Mouse (Mus musculus) fat pad, adult 2 months (tissue): ENCODE results near the gene Nsun3.
"Not testable (repeated sequence)": the region's sequence is repeated elsewhere in the genome, so short reads cannot be mapped to it uniquely, and the experiment has no call there.

Experiments used
- DNase-seq: peaks from one replicate; pipeline ENCODE4 v3.0.0-alpha.2; 2011; ENCODE audit warnings: low read depth, low spot score; ENCODE audit errors: extremely low read depth

The Nsun3 gene

GRCm38 (mm10) chr16:62753597-62753996 is 33.0 kb downstream of the Nsun3 start:
- DNase-seq = no peak

- no peak for DNase-seq
Observed at GRCm38 (mm10) chr16:62753079-62753478, 33.5 kb downstream of the Nsun3 start.

- no peak for DNase-seq
Observed at GRCm38 (mm10) chr16:62745875-62746274, 40.7 kb downstream of the Nsun3 start.

- DNase-seq = no peak
Observed at GRCm38 (mm10) chr16:62734359-62734758, 52.3 kb downstream of the Nsun3 start.

GRCm38 (mm10) chr16:62730291-62730690 is 56.3 kb downstream of the Nsun3 start:
- DNase-seq = no peak

- DNase-seq = no peak
Observed at GRCm38 (mm10) chr16:62729846-62730245, 56.8 kb downstream of the Nsun3 start.

- not testable (repeated sequence) for DNase-seq
Observed at GRCm38 (mm10) chr16:62718255-62718654, 68.4 kb downstream of the Nsun3 start.

- no peak for DNase-seq
Observed at GRCm38 (mm10) chr16:62690436-62690835, 96.2 kb downstream of the Nsun3 start.

GRCm38 (mm10) chr16:62686073-62686472 is 100.5 kb downstream of the Nsun3 start:
- no peak for DNase-seq

- no peak for DNase-seq
Observed at GRCm38 (mm10) chr16:62685494-62685893, 101.1 kb downstream of the Nsun3 start.
